Mouse (Mus musculus): ENCODE measurements at regions not wholly inside any gene's neighbourhood (a gene's known extent, or its start where the extent isn't known, plus 50 kb on each side); places are given as distances from the start of the nearest gene placed in this dataset.

- ATAC-seq (ENCODE audit: extremely low read depth, insufficient number of reproducible peaks, low FRiP score, poor library complexity, severe bottlenecking) (no peak), DNase-seq (ENCODE audit: low spot score) (no peak)
- Histone ChIP-seq H3K9me3 (replicated peaks) (no peaks in the 10 kb centered on the region), H3K4me3 (ENCODE audit: low read depth, low read length) (no peak overlapping the region), H3K36me3 (replicated peaks) (no peaks in the 10 kb centered on the region), H3K4me1 (ENCODE audit: insufficient read depth, low read depth, low read length) (no peaks in the 10 kb centered on the region), H3K27me3 (ENCODE audit: insufficient read depth, low read length) (no peaks in the 10 kb centered on the region)
- no peak for TF ChIP-seq POLR2AphosphoS5 (IDR thresholded peaks at IDR 0.05; ENCODE audit: insufficient replicate concordance, low read depth, low read length)
- TF ChIP-seq GATA1 (IDR thresholded peaks at IDR 0.05; ENCODE audit: borderline replicate concordance, low read length): no peak
- TF ChIP-seq GATA2 (IDR thresholded peaks at IDR 0.05; ENCODE audit: borderline replicate concordance, low read depth, low read length): no peak
- TF ChIP-seq TAL1 (conservative IDR thresholded peaks at IDR 0.05; ENCODE audit: low read depth, low read length): no peak
- no peak for TF ChIP-seq CTCF (IDR thresholded peaks at IDR 0.05; ENCODE audit: low read depth, low read length)
These were observed 57.0 kb upstream of the Slc5a12 start for GRCm38 (mm10) chr2:110540140-110540539.

GRCm38 (mm10) chr2:110540570-110541357 is 56.3 kb upstream of the Slc5a12 start:
- Histone ChIP-seq H3K36me3 (replicated peaks) (no peaks in the 10 kb centered on the region), H3K27me3 (ENCODE audit: insufficient read depth, low read length) (no peaks in the 10 kb centered on the region), H3K4me3 (ENCODE audit: low read depth, low read length) (no peak overlapping the region), H3K9me3 (replicated peaks) (no peaks in the 10 kb centered on the region), H3K4me1 (ENCODE audit: insufficient read depth, low read depth, low read length) (no peaks in the 10 kb centered on the region)
- ATAC-seq (ENCODE audit: extremely low read depth, insufficient number of reproducible peaks, low FRiP score, poor library complexity, severe bottlenecking) (no peak), DNase-seq (ENCODE audit: low spot score) (no peak)
- TF ChIP-seq CTCF (IDR thresholded peaks at IDR 0.05; ENCODE audit: low read depth, low read length) (no peak), GATA2 (IDR thresholded peaks at IDR 0.05; ENCODE audit: borderline replicate concordance, low read depth, low read length) (no peak), TAL1 (conservative IDR thresholded peaks at IDR 0.05; ENCODE audit: low read depth, low read length) (no peak), POLR2AphosphoS5 (IDR thresholded peaks at IDR 0.05; ENCODE audit: insufficient replicate concordance, low read depth, low read length) (no peak), GATA1 (IDR thresholded peaks at IDR 0.05; ENCODE audit: borderline replicate concordance, low read length) (no peak)

- DNase-seq (ENCODE audit: low spot score) (no peak), ATAC-seq (ENCODE audit: extremely low read depth, insufficient number of reproducible peaks, low FRiP score, poor library complexity, severe bottlenecking) (no peak)
- Histone ChIP-seq H3K36me3 (replicated peaks) (no peaks in the 10 kb centered on the region), H3K4me3 (ENCODE audit: low read depth, low read length) (no peak overlapping the region), H3K4me1 (ENCODE audit: insufficient read depth, low read depth, low read length) (no peaks in the 10 kb centered on the region), H3K9me3 (replicated peaks) (no peaks in the 10 kb centered on the region), H3K27me3 (ENCODE audit: insufficient read depth, low read length) (no peaks in the 10 kb centered on the region)
- no peak for TF ChIP-seq TAL1 (conservative IDR thresholded peaks at IDR 0.05; ENCODE audit: low read depth, low read length)
- no peak for TF ChIP-seq GATA2 (IDR thresholded peaks at IDR 0.05; ENCODE audit: borderline replicate concordance, low read depth, low read length)
These were observed 55.8 kb upstream of the Slc5a12 start for GRCm38 (mm10) chr2:110541358-110541737.
